Mouse (Mus musculus) left cerebral cortex, adult 11 months (tissue): ENCODE results near the gene Smarcc2.
A peak's percentile ranks its signal among the peaks of the same experiment; 100 is the strongest.

Experiments
- DNase-seq: peaks from one replicate; pipeline ENCODE4 v3.0.0; 2022; ENCODE audit warnings: low spot score

Smarcc2 gene

DNA sequence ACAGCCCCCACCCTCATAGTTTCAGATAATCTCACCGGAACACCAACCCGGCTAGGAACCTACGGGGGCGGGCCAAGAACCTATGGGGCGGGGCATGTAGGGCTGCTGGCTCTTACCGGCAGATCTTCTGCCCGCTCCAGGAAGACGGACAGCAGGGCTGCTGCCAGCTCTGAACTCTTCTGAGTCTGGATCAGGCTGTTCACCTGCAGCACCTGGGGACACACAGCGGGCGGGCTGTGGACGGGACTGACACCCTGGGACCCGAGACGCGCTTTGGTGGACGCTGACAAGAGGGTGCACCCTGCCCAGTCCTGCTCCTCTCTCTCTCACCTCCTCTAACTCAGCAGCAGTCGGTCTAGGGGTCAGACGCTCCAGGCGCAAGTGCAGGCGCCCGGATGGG lies 57.0 kb downstream of the Smarcc2 start:
- no peak for DNase-seq

DNA sequence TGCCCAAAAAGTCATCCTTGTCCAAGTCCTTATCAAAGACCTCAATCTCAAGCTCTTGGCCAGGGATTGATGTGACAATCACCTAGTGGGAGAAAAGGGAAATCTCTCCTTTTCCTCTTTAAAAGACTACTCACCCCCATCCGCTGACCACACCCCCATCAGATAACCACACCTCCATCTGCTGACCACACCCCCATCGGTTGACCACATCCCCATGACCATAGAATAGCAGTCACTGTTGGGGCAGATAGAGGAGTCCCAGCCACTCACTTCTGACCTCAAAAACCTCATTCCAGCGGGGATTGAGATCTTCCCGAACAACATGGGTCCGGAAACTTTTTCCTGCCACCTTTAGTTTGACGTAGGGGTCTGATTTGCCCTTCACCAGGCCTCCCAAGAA lies 57.6 kb downstream of the Smarcc2 start:
- no peak for DNase-seq

DNA sequence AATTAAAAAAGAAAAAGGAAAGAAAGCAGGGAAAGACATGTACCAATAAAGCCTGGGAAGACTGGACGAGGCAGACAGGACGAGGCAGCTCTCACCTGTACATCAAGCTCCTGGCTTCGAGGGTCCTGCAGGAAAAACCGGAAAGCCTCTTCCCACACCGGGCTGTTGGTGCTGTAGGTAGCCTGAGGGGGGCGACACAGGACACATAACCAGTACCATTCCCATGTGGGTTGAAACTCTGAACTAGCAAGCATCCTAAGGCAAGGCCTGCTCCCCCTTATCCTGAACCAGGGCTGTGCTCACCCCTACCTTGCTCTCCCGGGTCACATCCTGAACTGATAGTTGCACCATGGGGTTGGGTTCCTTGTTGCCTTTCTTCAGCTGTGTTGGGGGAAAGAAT lies 59.8 kb downstream of the Smarcc2 start:
- no peak for DNase-seq

DNA sequence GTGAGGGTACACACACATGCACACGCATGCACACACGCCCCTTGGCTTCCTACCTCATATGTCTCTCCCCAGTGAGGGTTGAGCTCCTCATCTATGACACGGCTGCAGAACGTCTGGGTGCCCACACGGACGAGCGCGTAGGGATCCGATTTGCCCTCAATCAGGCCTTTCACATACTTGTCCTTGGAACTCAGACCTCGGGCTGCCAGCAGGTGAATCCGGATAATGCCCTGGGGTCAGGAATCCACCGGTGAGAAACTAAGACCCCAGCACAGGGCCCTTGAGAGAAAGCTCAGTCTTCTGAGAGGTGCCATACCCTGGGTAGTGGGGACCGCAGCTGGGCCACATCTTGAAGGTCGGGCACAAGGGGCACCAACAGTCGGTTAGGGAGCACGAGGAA lies 61.5 kb downstream of the Smarcc2 start:
- DNase-seq, result no peak

DNA sequence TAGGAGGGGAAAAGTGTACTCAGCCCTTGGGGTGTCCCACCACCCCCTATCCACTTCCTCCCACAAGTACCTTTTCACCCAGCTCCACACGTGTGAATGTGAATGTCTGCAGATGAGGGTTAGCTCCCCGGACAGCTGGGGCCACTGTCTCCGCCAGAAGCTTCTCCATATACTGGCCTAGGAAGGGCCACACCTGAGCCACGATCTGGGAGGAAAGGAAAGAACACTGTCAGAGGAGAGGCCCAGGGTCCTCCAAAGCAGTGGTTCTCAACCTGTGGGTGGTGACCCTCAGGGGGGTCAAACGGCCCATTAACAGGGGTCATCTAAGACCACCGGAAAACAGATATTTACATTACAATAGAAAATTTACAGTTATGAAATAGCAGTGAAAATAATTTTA lies 63.3 kb downstream of the Smarcc2 start:
- DNase-seq, result no peak

DNA sequence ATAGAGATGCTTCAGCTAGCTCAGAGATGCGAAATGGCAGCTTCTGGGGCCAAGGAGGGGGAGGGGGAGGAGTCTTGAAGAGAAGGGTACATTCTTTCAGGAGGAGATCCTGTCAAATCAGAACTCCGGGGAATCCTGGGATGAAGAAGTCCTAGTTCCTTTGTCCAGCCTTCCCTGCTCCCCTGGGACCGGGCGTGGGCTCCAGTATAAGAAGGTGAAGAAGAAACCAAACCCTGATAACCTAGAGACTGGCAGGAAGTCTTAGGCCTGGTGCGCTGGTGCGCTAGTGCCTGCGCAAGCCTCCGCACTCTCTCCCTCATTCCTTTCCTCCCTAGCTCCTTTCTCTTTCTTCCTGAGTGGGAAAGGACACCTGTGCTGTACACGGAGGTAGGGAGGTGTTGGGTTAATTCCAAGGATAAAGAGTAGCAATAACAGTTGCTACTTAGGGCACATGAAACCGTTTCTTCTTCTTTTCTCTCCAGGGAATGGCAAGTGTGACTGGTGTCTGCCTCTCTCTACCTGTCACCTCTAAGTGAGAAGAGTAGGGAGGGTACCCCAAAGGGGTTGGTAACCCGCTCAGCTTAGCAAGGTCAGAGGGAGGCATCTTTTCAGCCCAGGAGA lies 65.2 kb downstream of the Smarcc2 start:
- DNase-seq, result no peak

DNA sequence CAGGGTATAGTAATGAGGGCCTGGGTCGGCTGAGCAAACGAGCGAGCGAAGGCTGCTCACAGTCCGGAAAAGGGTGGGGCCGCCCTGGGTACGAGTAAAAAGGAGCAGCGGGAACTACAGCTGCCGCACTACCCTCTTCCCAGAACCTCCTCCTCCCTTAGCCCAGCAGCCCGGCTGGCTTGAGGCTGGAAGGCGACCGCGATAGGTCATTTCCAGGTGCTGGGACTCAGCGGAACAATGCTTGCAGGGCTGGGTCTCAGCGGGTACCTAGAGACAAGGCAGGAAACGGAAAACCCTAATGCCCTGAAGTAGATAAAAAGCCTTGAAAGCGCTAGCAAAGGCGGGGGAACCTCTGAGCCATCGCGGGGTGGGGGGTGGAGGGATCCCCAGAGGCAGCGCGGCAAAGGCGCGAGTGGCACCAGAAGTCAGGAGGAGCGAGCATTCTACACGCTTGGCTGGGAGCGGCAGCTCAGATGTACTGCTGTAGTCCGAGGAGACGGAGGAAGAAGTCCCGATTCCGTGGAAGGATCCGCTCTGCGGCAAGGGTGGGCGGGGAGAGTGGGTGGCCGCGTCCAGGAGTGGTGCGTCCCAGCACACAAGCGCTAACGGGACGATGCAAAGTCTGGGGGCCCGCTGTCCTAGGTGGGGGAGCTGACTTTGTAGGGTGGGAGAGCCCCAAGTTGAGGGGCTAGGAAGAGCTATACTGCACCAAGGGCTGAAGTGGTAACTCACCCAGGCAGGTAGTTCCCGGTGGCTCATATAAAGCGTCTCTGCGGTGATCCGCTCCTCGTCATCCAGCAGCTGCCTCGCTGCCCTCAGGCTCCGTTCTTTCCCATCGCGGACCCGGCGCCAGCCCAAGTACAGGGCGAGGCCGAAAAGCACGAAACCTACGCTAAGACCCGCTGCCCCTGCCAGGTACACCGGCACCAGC lies 65.9 kb downstream of the Smarcc2 start:
- DNase-seq, result no peak

DNA sequence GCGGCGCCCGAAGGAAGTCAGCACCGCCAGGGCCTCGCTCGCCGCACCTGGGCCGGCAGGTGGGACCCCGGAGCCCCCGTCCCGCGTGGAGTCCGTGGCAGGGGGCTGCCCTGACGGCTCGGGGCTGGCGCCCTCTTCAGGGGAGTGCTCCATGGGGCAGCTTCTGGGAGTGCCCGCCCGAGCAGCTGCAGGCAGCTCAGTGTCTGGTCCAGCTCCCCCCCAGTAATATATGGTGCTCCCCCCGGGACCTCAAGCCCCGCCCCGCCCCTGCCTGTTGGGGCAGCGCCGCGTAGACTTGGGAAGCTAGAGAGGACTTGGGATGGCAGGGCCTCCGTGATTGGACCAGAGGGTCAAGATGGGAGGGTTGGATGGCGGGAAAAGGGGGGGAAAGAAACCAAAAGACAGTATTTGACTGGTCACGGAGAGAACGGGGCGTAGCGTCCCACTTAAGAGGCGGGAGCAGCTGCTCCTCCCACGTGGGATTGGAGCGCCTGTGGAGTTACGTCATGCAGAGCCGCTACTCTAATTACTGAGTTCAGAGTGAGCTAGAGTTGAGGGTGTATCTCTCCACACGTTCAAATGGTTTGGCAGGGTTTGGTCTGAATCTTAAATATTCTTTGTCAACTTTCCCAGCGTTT lies 66.7 kb downstream of the Smarcc2 start, which contains the start of gene Esyt1:
Esyt1 (minus strand) TSS at position 201 of the 638 bp plus-strand sequence.
- DNase-seq, result peak; percentile 91

DNA sequence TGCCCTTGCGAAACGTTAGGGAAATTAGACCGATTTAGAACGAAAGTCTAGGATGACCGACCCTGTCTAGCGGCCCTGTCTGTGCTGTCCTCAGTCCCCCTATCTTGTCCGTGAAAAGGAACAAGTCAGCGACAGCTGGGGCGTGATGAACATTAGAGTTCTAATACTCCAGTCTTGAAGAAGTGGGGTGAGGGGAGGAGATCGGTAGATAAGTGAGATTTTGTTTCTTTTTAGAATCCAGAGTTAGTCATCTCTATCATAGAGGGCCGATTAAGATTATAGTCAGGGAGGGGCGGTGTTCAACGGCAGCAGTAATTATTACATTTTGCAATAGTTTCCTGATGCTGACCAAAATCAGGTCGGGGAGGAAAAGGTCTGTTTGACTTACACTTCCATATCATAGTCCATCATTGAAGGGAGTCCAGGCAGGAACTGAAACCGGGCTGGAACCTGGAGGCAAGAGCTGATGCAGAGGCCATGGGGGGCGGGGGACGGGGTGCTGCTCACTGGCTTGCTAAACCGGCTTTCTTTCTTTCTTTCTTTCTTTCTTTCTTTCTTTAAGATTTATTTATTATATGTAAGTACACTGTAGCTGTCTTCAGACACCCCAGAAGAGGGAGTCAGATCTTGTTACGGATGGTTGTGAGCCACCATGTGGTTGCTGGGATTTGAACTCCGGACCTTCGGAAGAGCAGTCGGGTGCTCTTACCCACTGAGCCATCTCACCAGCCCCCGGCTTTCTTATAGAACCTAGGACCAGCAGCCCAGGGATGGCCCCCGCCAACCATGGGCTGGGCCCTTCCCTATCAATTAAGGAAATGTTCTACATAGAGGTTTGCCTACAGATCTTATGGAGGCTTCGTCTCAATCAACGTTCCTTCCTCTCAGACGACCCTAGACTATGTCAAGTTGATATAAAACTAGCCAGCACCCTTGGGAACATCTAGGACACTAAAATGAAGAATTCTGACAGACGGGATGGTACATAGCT lies 67.6 kb downstream of the Smarcc2 start:
- no peak for DNase-seq

DNA sequence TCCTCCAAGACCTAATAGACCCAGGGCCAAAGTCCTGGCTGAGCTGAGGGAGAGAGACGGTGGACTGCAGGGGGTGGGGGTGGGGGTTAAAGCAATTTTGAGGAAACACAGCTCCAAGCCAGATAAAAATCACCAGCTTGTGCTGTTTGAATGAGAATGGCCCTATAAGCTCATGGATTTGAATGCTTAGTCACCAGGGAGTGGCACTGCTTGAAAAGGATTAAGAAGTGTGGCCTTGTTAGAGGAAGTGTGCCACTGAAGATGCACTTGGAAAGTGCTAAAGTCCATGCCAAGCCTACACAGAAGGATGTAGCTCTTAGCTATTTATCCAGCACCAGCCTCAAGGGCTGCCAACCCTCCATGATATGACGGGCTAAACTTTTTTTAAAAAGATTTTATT lies 76.2 kb downstream of the Smarcc2 start:
- no peak for DNase-seq

DNA sequence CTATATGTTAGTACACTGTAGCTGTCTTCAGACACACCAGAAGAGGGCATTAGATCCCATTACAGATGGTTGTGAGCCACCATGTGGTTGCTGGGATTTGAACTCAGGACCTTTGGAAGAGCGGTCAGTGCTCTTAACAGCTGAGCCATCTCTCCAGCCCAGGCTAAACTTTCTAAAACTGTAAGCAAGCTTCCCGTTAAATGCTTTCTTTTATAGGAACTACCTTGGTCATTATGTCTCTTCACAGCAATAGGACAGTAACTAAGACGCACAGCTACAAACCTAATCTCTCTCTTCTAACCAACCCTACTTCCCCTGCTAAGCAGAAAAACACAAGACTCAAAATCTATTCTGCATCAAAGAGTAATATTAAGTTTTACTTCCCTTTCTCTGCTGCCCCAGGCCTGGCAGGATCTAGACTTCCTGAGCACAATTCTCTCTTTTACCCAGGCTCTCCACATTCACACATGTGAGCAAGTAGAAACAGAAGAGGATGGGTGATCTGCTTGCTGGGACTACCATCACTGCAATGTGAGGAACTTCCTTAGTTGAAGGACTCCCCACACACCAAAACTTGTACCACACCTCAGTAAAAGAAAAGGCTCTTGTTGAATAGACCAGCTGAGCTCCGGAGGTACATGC lies 76.7 kb downstream of the Smarcc2 start:
- no peak for DNase-seq

DNA sequence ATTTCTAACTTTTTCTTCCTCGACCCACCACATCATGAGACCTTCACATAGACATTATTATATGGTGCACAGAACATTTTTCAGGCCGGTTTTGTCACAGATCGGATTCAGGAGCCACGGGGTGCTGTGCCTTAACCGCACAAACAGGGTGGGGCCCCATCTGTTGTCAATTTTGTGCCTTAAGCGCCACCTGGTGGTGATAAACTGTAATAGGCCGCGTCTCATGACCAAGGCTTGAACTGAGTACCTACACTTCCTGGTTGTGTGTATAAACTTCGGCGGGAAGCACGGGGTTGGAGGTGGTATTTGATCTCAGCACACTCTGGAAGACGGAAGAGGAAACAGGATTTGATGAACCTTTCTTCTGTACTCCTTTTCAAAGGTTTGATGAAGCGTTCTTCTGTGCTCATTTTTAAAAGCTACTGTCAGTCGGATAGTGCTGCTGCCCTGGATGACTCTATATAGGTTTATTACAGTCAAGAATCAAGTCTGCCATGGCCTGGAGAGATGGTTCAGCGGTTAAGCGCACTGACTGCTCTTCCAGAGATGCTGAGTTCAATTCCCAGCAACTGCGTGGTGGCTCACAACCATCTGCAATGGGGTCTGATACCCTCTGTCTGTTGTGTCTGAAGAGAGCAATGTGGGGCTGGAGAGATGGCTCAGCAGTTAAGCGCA lies 77.4 kb downstream of the Smarcc2 start:
- peak; percentile 87 for DNase-seq

DNA sequence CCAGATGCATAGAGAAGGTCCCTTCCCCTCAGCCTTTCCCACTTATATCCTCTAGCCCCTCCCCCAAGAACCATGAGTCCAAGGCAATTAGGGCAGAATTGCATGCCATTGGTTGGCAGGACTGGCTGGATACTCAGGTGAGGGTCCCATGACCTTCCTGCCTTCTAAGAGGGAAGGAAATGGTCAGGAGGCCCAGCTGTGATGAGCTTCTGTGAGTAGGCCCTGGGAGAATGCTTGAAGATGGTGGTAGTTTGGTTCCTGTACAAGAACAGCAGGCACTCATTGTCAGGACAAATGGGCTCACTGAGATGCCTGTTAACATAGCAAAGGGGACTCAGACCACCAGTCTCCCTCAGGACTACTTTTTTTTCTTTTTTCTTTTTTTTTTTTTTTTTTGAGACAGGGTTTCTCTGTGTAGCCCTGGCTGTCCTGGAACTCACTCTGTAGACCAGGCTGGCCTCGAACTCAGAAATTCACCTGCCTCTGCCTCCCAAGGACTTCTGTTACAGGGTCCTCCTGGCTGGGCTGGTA lies 79.4 kb downstream of the Smarcc2 start:
- no peak for DNase-seq
